Mouse (Mus musculus): ENCODE data around the gene Gcm2.

DNA sequence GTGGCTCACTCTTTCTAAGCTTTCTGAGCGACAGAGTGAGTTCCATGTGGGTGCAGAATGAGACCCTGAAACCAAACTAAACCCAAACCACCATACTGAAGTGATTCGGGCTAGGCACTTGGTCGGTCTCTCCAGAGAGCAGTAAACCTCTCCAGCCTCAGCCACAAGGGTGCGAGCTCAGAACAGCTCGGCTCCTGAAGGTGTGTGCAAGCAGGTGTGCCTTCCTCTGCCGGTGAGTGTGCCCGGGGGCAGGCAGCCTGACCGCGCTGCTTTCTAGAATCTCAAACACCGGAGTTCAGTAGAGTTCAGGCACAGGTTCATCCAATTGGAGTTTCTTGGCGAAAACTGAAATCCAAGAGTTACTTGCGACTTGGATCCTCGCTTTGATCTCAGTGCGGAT lies 3.1 kb upstream of the Gcm2 start, which contains the start of gene Sycp2l:
- no peak for TF ChIP-seq CTCF (IDR thresholded peaks at IDR 0.05; ENCODE audit: low read depth)
- TF ChIP-seq EP300 (IDR thresholded peaks at IDR 0.05; ENCODE audit: low read depth): no peak

Data from heart, postnatal 0 days (tissue).